Mouse (Mus musculus): ENCODE measurements around the gene Igfbp6.

- no peak for TF ChIP-seq EP300 (IDR thresholded peaks at IDR 0.05; ENCODE audit: low read length)
- no peak for TF ChIP-seq CTCF (conservative IDR thresholded peaks at IDR 0.05 in 1 of 2, IDR thresholded peaks at IDR 0.05 in 1 of 2; ENCODE audit: low read depth in 2 of 2, low read length in 2 of 2)
- TF ChIP-seq ETS1 (conservative IDR thresholded peaks at IDR 0.05; ENCODE audit: low read depth, low read length), result no peak
- TF ChIP-seq POLR2A (IDR thresholded peaks at IDR 0.05; ENCODE audit: low read depth, low read length), result no peak
- no peak for TF ChIP-seq MAX (IDR thresholded peaks at IDR 0.05; ENCODE audit: low read length)
These were observed 35.8 kb downstream of the Igfbp6 start for GRCm38 (mm10) chr15:102179924-102180323.
